Mouse (Mus musculus): ENCODE data around the gene Nkx2-5.

Gene Nkx2-5

GRCm38 (mm10) chr17:26844909-26845148 is at the start of gene Nkx2-5:
TSS of gene Nkx2-5 (minus strand) at chr17:26845009.
- DNase-seq (ENCODE audit: low read depth, low spot score) = no peak

DNA sequence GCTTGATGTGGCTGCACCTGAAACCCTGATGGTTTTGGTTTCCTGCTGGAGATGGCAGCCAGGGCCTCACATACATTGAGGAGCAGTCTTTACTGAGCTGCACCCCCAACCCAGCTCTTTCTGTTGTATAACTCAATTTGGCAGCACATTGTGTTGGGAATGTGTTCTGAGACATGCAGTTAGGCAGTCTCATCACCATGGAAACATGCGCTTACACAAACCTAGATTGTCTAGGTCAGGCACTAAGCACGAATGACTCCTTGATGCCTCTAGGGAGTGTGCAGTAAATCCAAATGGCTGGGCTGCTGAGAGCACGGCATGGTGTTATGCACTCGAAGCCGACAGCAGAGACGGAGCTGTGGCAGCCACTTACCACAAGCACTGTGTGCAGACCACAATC is 49.5 kb upstream of the Nkx2-5 start:
- no peak for DNase-seq (ENCODE audit: low read depth, low spot score)

DNA sequence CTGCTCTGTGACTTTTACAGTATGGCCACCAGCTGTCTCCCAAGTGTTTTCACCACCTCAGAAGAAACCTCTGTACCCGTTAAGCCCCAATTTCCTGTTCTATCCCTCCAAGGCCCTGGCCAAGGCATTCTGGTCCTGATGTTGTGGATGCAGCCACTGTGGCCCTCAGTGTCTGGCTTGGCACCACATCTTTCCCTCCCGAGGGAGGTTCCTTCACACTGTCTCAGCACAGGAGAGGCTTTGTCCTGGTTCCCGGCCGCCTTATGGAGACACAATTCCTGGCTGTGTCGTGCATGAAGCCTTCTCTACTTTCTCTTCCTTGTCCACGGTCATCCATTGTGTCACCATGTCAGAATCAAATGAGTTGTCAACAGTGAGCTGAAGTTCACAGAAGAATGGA is 48.7 kb upstream of the Nkx2-5 start:
- no peak for DNase-seq (ENCODE audit: low read depth, low spot score)

GRCm38 (mm10) chr17:26892635-26893375 is 48.0 kb upstream of the Nkx2-5 start:
- DNase-seq (ENCODE audit: low read depth, low spot score) = no peak

DNA sequence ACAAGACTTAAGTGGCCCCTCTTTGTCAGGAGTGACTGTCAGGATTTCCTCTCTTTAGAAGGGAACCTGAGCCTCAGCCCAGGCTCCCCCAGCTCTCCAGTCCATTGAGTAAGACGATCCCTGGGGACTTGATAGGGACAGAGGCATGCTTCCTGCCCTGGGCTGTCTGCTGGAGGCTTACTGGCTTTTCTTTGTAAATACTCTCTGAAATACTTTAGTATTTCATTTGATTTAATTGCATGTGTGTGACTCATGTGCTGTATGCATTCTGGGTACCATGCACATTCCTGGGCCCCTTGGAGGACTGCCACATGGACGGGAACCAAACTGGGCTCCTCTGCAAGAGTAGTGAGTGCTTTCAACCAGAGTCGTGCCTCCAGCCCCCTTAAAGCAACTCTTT is 43.1 kb upstream of the Nkx2-5 start:
- no peak for DNase-seq (ENCODE audit: low read depth, low spot score)

DNA sequence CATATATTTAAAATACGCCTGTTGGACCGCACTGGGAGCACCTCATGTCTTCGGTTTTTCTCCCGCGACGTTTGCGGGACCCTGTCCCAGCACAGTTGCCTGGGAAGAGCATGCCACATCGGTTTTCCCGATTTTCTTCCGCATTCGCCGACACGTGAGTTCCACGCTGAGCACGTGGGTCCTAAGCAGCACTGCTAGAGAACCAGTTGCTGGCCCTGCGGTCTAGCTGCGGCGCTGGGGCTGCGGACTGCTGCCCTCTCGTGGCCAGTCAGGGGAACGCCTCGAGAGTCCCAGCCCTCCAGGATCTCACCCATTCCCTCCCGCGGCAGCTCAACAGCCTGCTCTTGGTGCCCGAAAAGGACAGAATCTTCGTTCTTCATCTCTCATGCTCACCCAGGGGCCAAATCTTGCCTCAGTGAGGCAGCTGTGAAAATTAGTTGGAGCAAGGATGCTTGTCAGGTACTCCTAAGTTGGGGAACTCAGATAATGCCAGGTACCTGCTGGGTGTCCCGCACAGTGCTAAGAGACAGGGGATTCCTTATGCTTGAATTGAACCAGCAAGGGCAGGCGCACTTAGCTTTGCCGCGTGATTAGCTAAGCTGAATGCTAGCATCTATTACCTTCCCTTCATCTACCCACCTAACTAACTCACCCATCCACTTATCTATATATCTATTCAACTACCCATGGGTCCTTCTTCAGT is 41.4 kb upstream of the Nkx2-5 start:
- peak; percentile 83 for DNase-seq (ENCODE audit: low read depth, low spot score)

GRCm38 (mm10) chr17:26884995-26885926 is 40.5 kb upstream of the Nkx2-5 start:
- peak; percentile 68 for DNase-seq (ENCODE audit: low read depth, low spot score)

- no peak for DNase-seq (ENCODE audit: low read depth, low spot score)
Observed at GRCm38 (mm10) chr17:26883585-26883984, 38.8 kb upstream of the Nkx2-5 start.

DNA sequence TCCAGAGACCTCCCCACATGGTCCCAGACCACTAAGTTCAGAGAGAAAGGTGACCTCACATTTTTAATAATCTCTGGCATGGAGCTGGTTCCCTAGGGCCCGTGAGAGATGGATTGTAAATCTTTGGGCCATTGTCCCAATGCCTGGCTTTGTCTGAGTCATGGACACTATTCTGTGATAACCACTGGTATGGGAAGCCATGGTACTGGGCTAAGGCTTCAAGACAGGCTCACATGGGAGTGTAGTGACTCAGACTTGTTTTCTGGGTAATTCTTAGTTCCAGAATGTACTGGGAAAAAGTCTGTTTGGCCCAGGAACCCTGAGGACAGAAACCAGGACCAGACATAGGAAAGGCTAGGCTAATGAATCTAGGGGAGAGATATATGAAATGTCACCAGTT is 37.9 kb upstream of the Nkx2-5 start:
- no peak for DNase-seq (ENCODE audit: low read depth, low spot score)

GRCm38 (mm10) chr17:26879235-26879634 is 34.4 kb upstream of the Nkx2-5 start:
- DNase-seq (ENCODE audit: low read depth, low spot score) = no peak

DNA sequence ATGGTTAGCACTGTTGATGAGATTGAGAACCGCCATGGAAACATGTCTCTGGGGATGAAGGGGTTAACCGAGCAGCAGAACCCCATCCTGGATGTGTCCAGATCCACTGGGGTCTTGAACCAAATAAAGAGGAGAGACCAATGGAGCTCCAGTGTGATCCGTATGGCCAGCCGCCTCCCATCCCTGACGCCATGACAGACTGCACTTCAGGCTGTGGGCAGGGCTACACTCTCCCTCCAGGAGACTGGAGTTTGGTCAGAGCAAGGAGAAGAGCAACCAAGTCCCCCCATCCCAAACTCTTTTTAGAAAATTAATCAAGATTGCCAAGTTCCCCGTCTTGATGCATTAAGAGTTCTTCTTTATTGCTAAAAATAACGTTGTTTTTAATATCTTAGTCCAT is 33.1 kb upstream of the Nkx2-5 start:
- no peak for DNase-seq (ENCODE audit: low read depth, low spot score)

DNA sequence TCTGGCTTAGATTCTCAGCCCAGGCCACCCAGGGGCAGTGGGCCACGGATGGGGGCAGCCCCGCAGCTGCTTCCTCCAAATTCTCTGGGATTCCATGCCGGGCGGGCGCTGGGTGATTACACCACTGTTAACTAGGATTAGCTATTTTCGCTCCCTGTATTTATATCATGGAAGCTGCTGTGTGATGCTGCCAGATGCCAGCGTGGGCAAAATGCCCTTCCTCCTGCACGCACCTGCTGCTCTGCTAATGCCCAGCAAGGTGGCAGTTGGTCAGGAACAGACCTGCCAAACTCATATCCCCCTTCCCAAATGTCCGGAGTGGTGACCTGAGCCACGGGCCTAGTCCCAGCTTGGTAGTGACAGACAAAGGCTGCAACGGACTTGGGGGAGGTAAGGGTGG is 29.7 kb upstream of the Nkx2-5 start:
- no peak for DNase-seq (ENCODE audit: low read depth, low spot score)

DNA sequence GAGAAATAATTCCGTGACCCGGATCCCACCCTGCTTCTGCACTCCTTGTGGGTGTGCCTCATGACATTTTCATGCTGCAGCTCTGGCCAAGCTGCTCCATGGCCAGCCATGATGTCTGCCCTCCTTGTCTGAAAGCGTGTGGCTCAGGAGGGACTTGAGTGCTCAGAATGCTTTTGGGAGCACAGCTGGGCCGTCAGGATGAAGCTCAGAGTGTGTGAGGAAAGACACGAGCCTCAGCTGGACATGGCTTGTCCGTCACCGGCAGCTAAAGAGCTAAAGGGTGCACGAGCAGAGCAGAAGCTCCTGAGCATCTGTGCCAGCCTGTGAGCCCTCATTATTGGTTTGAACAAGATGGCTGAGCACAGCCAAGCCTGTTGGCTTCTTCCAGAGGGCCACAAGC is 28.7 kb upstream of the Nkx2-5 start:
- no peak for DNase-seq (ENCODE audit: low read depth, low spot score)

- DNase-seq (ENCODE audit: low read depth, low spot score) = no peak
Observed at GRCm38 (mm10) chr17:26872870-26873269, 28.1 kb upstream of the Nkx2-5 start.

- no peak for DNase-seq (ENCODE audit: low read depth, low spot score)
Observed at GRCm38 (mm10) chr17:26868756-26869155, 23.9 kb upstream of the Nkx2-5 start.

DNA sequence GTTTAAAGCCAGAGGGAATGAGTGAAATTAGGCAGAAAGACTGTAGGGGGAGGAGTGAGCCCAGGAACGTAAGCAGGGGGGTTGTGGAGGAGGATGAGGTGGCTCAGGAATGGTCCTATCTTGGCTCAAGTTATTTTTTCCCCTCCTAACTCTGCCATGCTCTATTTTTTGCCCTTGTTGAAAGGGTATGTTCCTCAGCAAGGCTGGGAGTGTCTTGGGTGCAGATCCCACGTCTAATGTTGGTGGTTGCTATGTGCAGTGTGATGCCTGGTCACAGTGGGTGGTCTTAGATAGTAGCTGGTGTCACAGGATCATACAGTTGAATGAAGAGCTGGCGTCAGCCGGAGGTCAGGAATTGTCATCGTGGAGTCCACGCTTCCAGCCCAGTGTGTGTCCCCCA is 20.3 kb upstream of the Nkx2-5 start:
- no peak for DNase-seq (ENCODE audit: low read depth, low spot score)

- no peak for DNase-seq (ENCODE audit: low read depth, low spot score)
Observed at GRCm38 (mm10) chr17:26864343-26864742, 19.5 kb upstream of the Nkx2-5 start.

- no peak for DNase-seq (ENCODE audit: low read depth, low spot score)
Observed at GRCm38 (mm10) chr17:26861793-26862192, 17.0 kb upstream of the Nkx2-5 start.

- DNase-seq (ENCODE audit: low read depth, low spot score) = peak; percentile 57
Observed at GRCm38 (mm10) chr17:26861383-26861782, 16.6 kb upstream of the Nkx2-5 start.

GRCm38 (mm10) chr17:26860906-26861305 is 16.1 kb upstream of the Nkx2-5 start:
- DNase-seq (ENCODE audit: low read depth, low spot score) = no peak

- no peak for DNase-seq (ENCODE audit: low read depth, low spot score)
Observed at GRCm38 (mm10) chr17:26852262-26852661, 7.5 kb upstream of the Nkx2-5 start.

GRCm38 (mm10) chr17:26851136-26851460 is 6.3 kb upstream of the Nkx2-5 start:
- no peak for DNase-seq (ENCODE audit: low read depth, low spot score)

Measured in skeletal muscle tissue, adult 2 months (tissue).